Mouse (Mus musculus) heart, adult 2 months (tissue): ENCODE results near the gene Itsn1. TPM values are rescaled to one million over a fixed set of nuclear protein-coding genes. Genes with fewer than 3 reads are reported as not detected.

ENCODE experiments used
- DNase-seq, 2 experiments: peaks; one replicate each; pipeline ENCODE4 v3.0.0; 2021
- H3K27ac ChIP-seq: fragments of 200-600 bp; 2 replicates; pipeline ENCODE4 v1.8.1; 2022
- H3K27me3 ChIP-seq: fragments of 200-500 bp; 2 replicates; pipeline ENCODE4 v1.6.1; 2012; ENCODE audit warnings: mild to moderate bottlenecking, low read length, inconsistent platforms, mixed read lengths; ENCODE audit not compliant: control insufficient read depth, insufficient read depth
- H3K36me3 ChIP-seq: fragments of 200-500 bp; 2 replicates; pipeline ENCODE4 v1.6.1; 2012; ENCODE audit warnings: low read length, inconsistent platforms; ENCODE audit not compliant: control insufficient read depth, insufficient read depth
- H3K4me1 ChIP-seq: fragments of 200-500 bp; 2 replicates; pipeline ENCODE4 v1.6.1; 2011; ENCODE audit warnings: low read length; ENCODE audit not compliant: control insufficient read depth, insufficient read depth
- H3K4me3 ChIP-seq: fragments of 200-600 bp; 2 replicates; pipeline ENCODE4 v1.8.1; 2022
- H3K79me2 ChIP-seq: fragments of 200-500 bp; replicated peaks from 2 replicates; pipeline ENCODE4 v1.6.1; 2012; ENCODE audit warnings: mild to moderate bottlenecking, inconsistent platforms, low read length, moderate library complexity, mixed read lengths; ENCODE audit not compliant: control insufficient read depth, insufficient read depth
- H3K9ac ChIP-seq: fragments of 200-500 bp; 2 replicates; pipeline ENCODE4 v1.6.1; 2012; ENCODE audit warnings: low read depth, mild to moderate bottlenecking, control low read depth, inconsistent platforms, low read length, mixed read lengths
- CTCF ChIP-seq: fragments of 200-600 bp; IDR thresholded peaks from 2 replicates; pipeline ENCODE4 v1.8.1; 2022; ENCODE audit warnings: antibody characterized with exemption, mild to moderate bottlenecking, moderate library complexity
- EP300 ChIP-seq: fragments of 200-500 bp; IDR thresholded peaks from 2 replicates; pipeline ENCODE4 v1.6.1; 2011; ENCODE audit warnings: low read depth, low read length, control low read depth; ENCODE audit not compliant: insufficient read depth
- POLR2A ChIP-seq: fragments of 200-500 bp; IDR thresholded peaks from 2 replicates; pipeline ENCODE4 v1.6.1; 2011; ENCODE audit warnings: mild to moderate bottlenecking, low read depth, low read length, control low read depth; ENCODE audit not compliant: insufficient read depth
- WGBS: fragments of 180-500 bp; shearing (Covaris S2); methylation state at CpG from one replicate; pipeline ENCODE4 v1.1.7; 2018; 5-methylcytosine and 5-hydroxymethylcytosine counted together
- intact Hi-C: fragments of 180-260 bp; cut with DNase I; formaldehyde crosslinking; loops from one replicate; pipeline ENCODE4 v1.15.1; 2025
- polyA plus RNA-seq: library from polyadenylated mRNA; depleted of rRNA; stranded (reverse); fragments of >200 nt; gene quantifications from 2 replicates; pipeline ENCODE4 v1.2.3, GENCODE M21; 2012
- total RNA-seq, 2 experiments: library from RNA; stranded (reverse); gene quantifications; 2 replicates each; pipeline ENCODE4 v1.2.3; 2021

The Itsn1 gene
- total and polyA plus RNA-seq, 3 experiments, result 35.8 to 46.7 (median 45.1) TPM

- no peak overlapping the region for H3K27ac ChIP-seq
- no peaks in the 10 kb centered on the region for H3K36me3 ChIP-seq
- peaks cover 6% of the 10 kb centered on the region for H3K4me1 ChIP-seq
- H3K27me3 ChIP-seq, result no peaks in the 10 kb centered on the region
- intact Hi-C loops, result no loop called here
- TF ChIP-seq POLR2A, result no peak
- no peak for DNase-seq
- no peak overlapping the region for H3K9ac ChIP-seq
- no peak overlapping the region for H3K4me3 ChIP-seq
- WGBS, result 78% methylated on average over 10 of the region's 10 CpGs
- H3K79me2 ChIP-seq, result no peaks in the 10 kb centered on the region
Measured at GRCm38 (mm10) chr16:91852753-91853152, 123.7 kb downstream of the Itsn1 start.

DNA sequence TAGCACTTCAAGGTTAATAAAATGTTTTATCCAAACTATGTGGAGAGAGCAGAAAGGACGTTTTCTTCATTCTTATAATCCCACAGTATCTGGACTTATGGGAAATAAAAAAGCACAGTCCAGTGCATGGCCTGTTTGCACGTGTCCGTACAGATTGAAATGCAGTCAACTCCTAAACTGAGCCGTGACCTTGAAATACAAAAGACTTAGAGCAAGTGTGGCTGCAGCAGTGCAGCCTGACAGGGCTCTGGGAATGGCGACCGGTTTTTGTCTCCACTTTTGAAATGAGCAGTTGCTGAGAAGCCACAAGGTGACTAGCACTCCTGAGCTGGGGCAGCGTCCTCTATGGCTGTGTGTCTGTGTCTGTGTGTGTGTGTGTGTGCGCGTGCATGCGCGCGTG, 124.1 kb downstream of the Itsn1 start:
- no peak overlapping the region for H3K27ac ChIP-seq
- DNase-seq, result no peak
- no peaks in the 10 kb centered on the region for H3K27me3 ChIP-seq
- H3K9ac ChIP-seq, result no peak overlapping the region
- intact Hi-C loops, result no loop called here
- TF ChIP-seq CTCF (no peak), POLR2A (no peak), EP300 (no peak)
- H3K79me2 ChIP-seq, result no peaks in the 10 kb centered on the region
- no peaks in the 10 kb centered on the region for H3K36me3 ChIP-seq
- peaks cover 4% of the 10 kb centered on the region for H3K4me1 ChIP-seq
- no peak overlapping the region for H3K4me3 ChIP-seq
- 81% methylated on average over 12 of the region's 12 CpGs for WGBS

- no peak for TF ChIP-seq EP300
- TF ChIP-seq POLR2A, result no peak
- TF ChIP-seq CTCF, result no peak
Measured at GRCm38 (mm10) chr16:91858695-91859094, 129.6 kb downstream of the Itsn1 start.

GRCm38 (mm10) chr16:91859203-91859602, 130.1 kb downstream of the Itsn1 start:
- H3K27me3 ChIP-seq, result no peaks in the 10 kb centered on the region
- H3K79me2 ChIP-seq, result no peaks in the 10 kb centered on the region
- 90% methylated on average over 3 of the region's 3 CpGs for WGBS

More at GRCm38 (mm10) chr16:91858695-91859094, 129.6 kb downstream of the Itsn1 start:
- peaks cover 6% of the 10 kb centered on the region for H3K4me1 ChIP-seq
- H3K36me3 ChIP-seq, result no peaks in the 10 kb centered on the region; the same call in 1 of the 2 replicates
- no peak overlapping the region for H3K27ac ChIP-seq
- H3K4me3 ChIP-seq, result no peak overlapping the region
- H3K9ac ChIP-seq, result no peak overlapping the region
- WGBS, result 97% methylated on average over 7 of the region's 7 CpGs
- no peaks in the 10 kb centered on the region for H3K27me3 ChIP-seq
- no peaks in the 10 kb centered on the region for H3K79me2 ChIP-seq
- no peak for DNase-seq
- intact Hi-C loops, result no loop called here

DNA sequence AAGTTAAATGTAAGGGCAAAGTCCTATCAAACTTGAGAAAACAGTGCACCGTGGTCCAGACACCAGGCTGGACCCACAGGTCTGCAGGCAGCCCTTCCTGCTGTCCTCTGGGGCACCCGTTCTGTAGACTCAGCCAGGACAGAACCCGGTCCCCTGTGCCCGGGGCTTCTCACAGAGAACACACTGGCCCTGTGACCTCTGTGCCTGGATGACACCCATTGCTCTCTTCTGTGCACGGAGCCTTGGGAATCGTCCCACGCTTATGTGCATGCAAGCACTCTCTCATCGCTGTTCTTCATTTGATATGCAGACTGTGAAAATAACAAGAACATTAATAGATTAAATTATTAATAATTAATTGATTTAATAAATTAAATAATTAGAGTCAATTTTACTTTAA, 130.9 kb downstream of the Itsn1 start:
- Histone ChIP-seq H3K4me3 (no peak overlapping the region), H3K36me3 (no peaks in the 10 kb centered on the region; the same call in 1 of the 2 replicates), H3K9ac (no peak overlapping the region), H3K79me2 (no peaks in the 10 kb centered on the region), H3K27me3 (no peaks in the 10 kb centered on the region), H3K27ac (no peak overlapping the region), H3K4me1 (peaks cover 7% of the 10 kb centered on the region)
- TF ChIP-seq CTCF, result no peak
- TF ChIP-seq POLR2A, result no peak
- no peak for TF ChIP-seq EP300
- no peak for DNase-seq
- intact Hi-C loops, result no loop called here
- 80% methylated on average over 8 of the region's 8 CpGs for whole genome bisulfite sequencing

More at GRCm38 (mm10) chr16:91859203-91859602, 130.1 kb downstream of the Itsn1 start:
- H3K4me3 ChIP-seq, result no peak overlapping the region
- H3K27ac ChIP-seq, result no peak overlapping the region
- H3K4me1 ChIP-seq, result peaks cover 6% of the 10 kb centered on the region
- no peak overlapping the region for H3K9ac ChIP-seq
- intact Hi-C loops, result no loop called here
- H3K36me3 ChIP-seq, result no peaks in the 10 kb centered on the region; the same call in 1 of the 2 replicates
- no peak for DNase-seq
- TF ChIP-seq CTCF (no peak), POLR2A (no peak), EP300 (no peak)

GRCm38 (mm10) chr16:91860471-91861125, 131.5 kb downstream of the Itsn1 start:
- TF ChIP-seq EP300 (no peak), CTCF (no peak), POLR2A (no peak)
- Histone ChIP-seq H3K9ac (no peak overlapping the region), H3K4me1 (peaks cover 9% of the 10 kb centered on the region), H3K4me3 (no peak overlapping the region), H3K27ac (no peak overlapping the region; the same call in 1 of the 2 replicates), H3K27me3 (no peaks in the 10 kb centered on the region), H3K79me2 (no peaks in the 10 kb centered on the region), H3K36me3 (no peaks in the 10 kb centered on the region; the same call in 1 of the 2 replicates)
- intact Hi-C loops, result no loop called here
- 28% methylated on average over 14 of the region's 14 CpGs for WGBS
- no peak for DNase-seq
